Mouse (Mus musculus) erythroblast, embryonic 14.5 days (primary cell): ENCODE measurements around the gene Pls1. TPM values are rescaled to one million over a fixed set of nuclear protein-coding genes. Genes with fewer than 3 reads are reported as not detected.

Source experiments
- H3K27me3 ChIP-seq: 2 replicates; pipeline ENCODE4 v1.6.1; 2012; ENCODE audit warnings: inconsistent platforms; ENCODE audit not compliant: control insufficient read depth
- H3K36me3 ChIP-seq: 2 replicates; pipeline ENCODE4 v1.6.1; 2012; ENCODE audit warnings: mild to moderate bottlenecking, inconsistent platforms; ENCODE audit not compliant: control insufficient read depth
- H3K4me1 ChIP-seq: 2 replicates; pipeline ENCODE4 v1.6.1; 2012; ENCODE audit warnings: inconsistent platforms; ENCODE audit not compliant: control insufficient read depth
- H3K4me3 ChIP-seq: replicated peaks from 2 replicates; pipeline ENCODE3; 2012; ENCODE audit warnings: moderate library complexity, mild to moderate bottlenecking, inconsistent platforms
- H3K9me3 ChIP-seq: 2 replicates; pipeline ENCODE4 v1.6.1; 2012; ENCODE audit warnings: low read length, inconsistent platforms, mixed read lengths; ENCODE audit not compliant: control insufficient read depth
- GATA1 ChIP-seq: IDR thresholded peaks from 2 replicates; pipeline ENCODE4 v1.6.1; 2012; ENCODE audit warnings: low read length, inconsistent platforms, mixed read lengths
- TAL1 ChIP-seq: IDR thresholded peaks from 3 replicates; pipeline ENCODE4 v1.6.1; 2012; ENCODE audit warnings: low read length, inconsistent platforms, mixed read lengths
- polyA plus RNA-seq: library from polyadenylated mRNA; stranded (reverse); fragments of >175 nt; gene quantifications from 2 replicates; pipeline ENCODE4 v1.2.3, GENCODE M21; 2012

The Pls1 gene
- polyA plus RNA-seq, 1 experiment, result not detected

DNA sequence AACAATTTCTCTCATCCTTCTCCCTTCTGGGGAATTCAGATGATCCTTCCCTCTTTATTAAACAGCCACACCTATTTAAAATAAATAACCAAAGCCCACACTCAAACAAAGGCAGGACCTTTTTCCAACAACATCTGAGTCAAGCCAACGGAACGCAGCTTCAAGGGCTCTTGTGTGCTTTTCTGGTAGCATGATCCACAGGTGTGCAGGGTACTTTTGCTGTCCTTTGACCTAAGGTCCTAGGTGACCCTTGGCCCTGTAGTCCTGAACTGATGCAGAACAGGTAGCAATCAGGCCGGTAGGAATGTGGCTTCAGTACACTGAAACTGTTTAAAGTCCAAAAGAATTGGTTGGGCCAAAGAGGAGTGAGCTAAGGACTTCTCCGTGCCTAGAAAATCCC, 600 bp upstream of the Pls1 start:
- Histone ChIP-seq H3K27me3 (peaks cover 39% of the 10 kb centered on the region), H3K4me3 (no peak overlapping the region), H3K9me3 (no peaks in the 10 kb centered on the region), H3K36me3 (no peaks in the 10 kb centered on the region), H3K4me1 (peaks cover 3% of the 10 kb centered on the region; the same call in 1 of the 2 replicates)
- TF ChIP-seq TAL1 (no peak), GATA1 (no peak)

- TF ChIP-seq TAL1, result no peak
- TF ChIP-seq GATA1, result no peak
- no peaks in the 10 kb centered on the region for H3K36me3 ChIP-seq
- no peak overlapping the region for H3K4me3 ChIP-seq
- H3K4me1 ChIP-seq, result no peaks in the 10 kb centered on the region
- H3K9me3 ChIP-seq, result no peaks in the 10 kb centered on the region
- peaks cover 15% of the 10 kb centered on the region for H3K27me3 ChIP-seq
Measured at GRCm38 (mm10) chr9:95839424-95839823, 5.7 kb downstream of the Pls1 start.

DNA sequence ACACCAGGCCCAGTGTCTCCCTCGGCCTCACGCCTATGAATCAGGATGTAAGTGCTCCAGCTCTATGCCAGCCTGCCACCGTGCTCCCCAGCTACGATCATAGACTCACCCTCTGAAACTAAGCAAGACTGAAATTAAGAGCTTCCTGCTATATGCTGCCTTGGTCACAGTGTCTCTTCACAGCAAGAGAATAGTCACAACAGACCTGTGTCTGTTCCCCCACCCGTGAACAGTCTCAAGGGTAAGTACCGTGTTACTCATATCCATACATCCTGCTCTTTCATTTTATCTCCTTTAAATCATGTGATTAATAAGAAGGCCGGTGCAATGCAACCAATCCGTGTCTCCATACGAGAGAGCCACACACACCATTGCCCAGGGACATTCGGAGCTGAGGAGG, 9.4 kb downstream of the Pls1 start:
- no peaks in the 10 kb centered on the region for H3K36me3 ChIP-seq
- no peak overlapping the region for H3K4me3 ChIP-seq
- H3K27me3 ChIP-seq, result no peaks in the 10 kb centered on the region
- H3K4me1 ChIP-seq, result no peaks in the 10 kb centered on the region
- H3K9me3 ChIP-seq, result no peaks in the 10 kb centered on the region
- TF ChIP-seq GATA1 (no peak), TAL1 (no peak)

DNA sequence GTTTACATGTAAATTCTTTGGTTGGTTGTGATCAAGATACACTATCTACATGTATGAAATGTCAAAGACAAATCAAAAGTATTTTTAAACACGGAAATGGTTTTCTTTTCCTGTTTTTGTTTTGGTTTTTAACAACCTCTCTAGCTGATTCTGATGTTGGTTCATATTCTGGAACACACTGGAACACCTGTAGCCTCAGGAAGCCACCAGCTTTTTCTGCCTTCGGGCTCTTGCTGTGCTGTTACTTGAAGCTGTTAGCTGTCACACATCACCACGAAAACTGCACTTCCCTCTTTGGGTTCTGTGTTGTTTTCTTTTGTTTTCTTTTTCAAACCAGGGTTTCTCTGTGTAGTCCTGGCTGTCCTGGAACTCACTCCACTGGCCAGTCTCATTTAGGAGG, 10.3 kb downstream of the Pls1 start:
- Histone ChIP-seq H3K9me3 (no peaks in the 10 kb centered on the region), H3K36me3 (no peaks in the 10 kb centered on the region), H3K4me3 (no peak overlapping the region), H3K27me3 (no peaks in the 10 kb centered on the region), H3K4me1 (no peaks in the 10 kb centered on the region)
- TF ChIP-seq TAL1 (no peak), GATA1 (no peak)

GRCm38 (mm10) chr9:95832758-95833157, 12.4 kb downstream of the Pls1 start:
- no peaks in the 10 kb centered on the region for H3K4me1 ChIP-seq
- no peaks in the 10 kb centered on the region for H3K36me3 ChIP-seq
- H3K9me3 ChIP-seq, result no peaks in the 10 kb centered on the region
- TF ChIP-seq TAL1 (no peak), GATA1 (no peak)
- no peaks in the 10 kb centered on the region for H3K27me3 ChIP-seq
- H3K4me3 ChIP-seq, result no peak overlapping the region

- Histone ChIP-seq H3K4me3 (no peak overlapping the region), H3K36me3 (no peaks in the 10 kb centered on the region), H3K9me3 (no peaks in the 10 kb centered on the region), H3K27me3 (no peaks in the 10 kb centered on the region), H3K4me1 (no peaks in the 10 kb centered on the region)
- TF ChIP-seq TAL1 (no peak), GATA1 (no peak)
Measured at GRCm38 (mm10) chr9:95827565-95827964, 17.5 kb downstream of the Pls1 start.

DNA sequence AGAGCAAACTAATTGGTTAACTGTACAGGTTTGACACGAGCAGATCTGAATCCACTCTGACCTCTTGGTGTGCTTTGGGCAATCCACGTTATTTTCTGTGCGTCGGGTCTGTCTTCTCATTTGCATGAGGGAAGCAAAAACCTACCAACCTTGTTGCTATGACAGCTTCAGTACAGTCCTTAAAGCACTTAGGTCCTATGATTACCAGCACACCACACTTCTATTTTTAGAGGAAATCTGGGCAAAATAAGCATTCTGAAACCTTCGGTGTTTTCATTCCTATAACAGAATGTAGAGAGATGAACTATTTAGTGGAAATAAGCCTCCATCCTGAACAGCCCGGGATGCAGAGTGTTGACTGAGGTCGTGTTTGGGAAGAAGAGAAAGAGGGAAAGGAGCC, 22.6 kb downstream of the Pls1 start:
- Histone ChIP-seq H3K9me3 (no peaks in the 10 kb centered on the region), H3K4me3 (no peak overlapping the region), H3K4me1 (no peaks in the 10 kb centered on the region), H3K27me3 (no peaks in the 10 kb centered on the region), H3K36me3 (no peaks in the 10 kb centered on the region)
- TF ChIP-seq GATA1 (no peak), TAL1 (no peak)

DNA sequence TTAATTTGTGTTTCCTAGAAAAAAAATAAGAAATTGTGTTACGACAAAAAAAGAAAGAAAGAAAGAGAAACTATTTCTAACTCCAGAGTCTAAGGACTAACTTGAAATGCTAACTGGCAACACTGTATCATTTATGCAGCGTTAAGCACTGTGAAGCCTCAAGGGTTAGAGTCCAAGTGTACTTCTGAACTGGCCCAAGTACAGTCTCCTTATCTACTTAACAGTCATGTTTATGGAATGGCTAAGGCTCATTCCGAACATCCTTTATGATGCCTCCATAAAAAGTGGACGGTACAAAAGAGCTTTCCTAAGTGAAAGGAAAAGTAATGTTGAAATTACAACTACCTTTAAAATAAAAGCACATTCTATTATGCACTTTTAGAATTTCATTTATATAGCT, 29.4 kb downstream of the Pls1 start:
- H3K9me3 ChIP-seq, result peaks cover 2% of the 10 kb centered on the region; the same call in 1 of the 2 replicates
- H3K4me1 ChIP-seq, result no peaks in the 10 kb centered on the region
- H3K36me3 ChIP-seq, result no peaks in the 10 kb centered on the region
- H3K4me3 ChIP-seq, result no peak overlapping the region
- TF ChIP-seq TAL1, result no peak
- no peak for TF ChIP-seq GATA1
- no peaks in the 10 kb centered on the region for H3K27me3 ChIP-seq

- Histone ChIP-seq H3K27me3 (no peaks in the 10 kb centered on the region), H3K36me3 (no peaks in the 10 kb centered on the region), H3K4me1 (no peaks in the 10 kb centered on the region), H3K4me3 (no peak overlapping the region), H3K9me3 (peaks cover 2% of the 10 kb centered on the region; the same call in 1 of the 2 replicates)
- TF ChIP-seq TAL1, result no peak
- no peak for TF ChIP-seq GATA1
Measured at GRCm38 (mm10) chr9:95815015-95815673, 30.0 kb downstream of the Pls1 start.
